17 mouse cellular contexts compared by ENCODE assay signal in the genomic region with DNA sequence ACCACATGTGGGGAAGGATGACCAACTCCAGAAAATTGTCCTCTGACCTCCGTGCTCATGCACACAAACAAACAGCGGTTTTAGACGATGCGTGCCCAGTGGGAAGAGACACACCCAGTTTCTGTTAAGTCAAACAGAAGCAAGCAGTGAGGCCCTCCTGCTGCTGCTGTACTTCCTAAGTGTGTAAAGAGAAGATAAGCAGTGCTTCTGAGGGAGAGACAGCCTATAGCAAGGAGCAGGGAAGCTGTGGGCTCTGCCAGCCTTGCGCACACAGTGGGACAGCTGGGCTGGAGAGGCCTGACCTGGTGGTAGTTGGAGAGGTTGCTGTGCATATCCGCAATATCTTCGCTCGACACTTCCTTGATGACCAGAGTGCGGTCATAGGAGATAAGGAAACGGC. TPM values are rescaled to one million over a fixed set of nuclear protein-coding genes. Genes with fewer than 3 reads are reported as not detected.
A peak's percentile ranks its signal among the peaks of the same experiment; 100 is the strongest.
DNase-seq lines count a peak whose midpoint lies in the region; ATAC-seq and TF ChIP-seq lines count a peak whose summit lies in the region.
"Had no signal": no experiment of that assay in that cellular context is flagged by ENCODE, and none has a peak within 500 bp of the region (broad histone marks: within the 10 kb centered on the region; RNA-seq: fewer than 3 reads in every experiment).

No protein-coding gene starts in this region.

- peak; percentile 89 for ATAC-seq in erythroblast, adult 5-6 weeks (replicated peaks; ENCODE audit: low FRiP score, poor library complexity, severe bottlenecking)
- ATAC-seq in liver, embryonic 13.5 days (ENCODE audit: low read depth): peak; percentile 94
- ATAC-seq in stomach, postnatal 0 days (ENCODE audit: low FRiP score, low TSS enrichment): 0 out of 2 replicates have a peak, but pooled peaks have one; percentile 28

- WGBS in spleen, adult 2 months: 86% methylated on average over 10 of the region's 10 CpGs
- WGBS in liver, embryonic 13.5 days (ENCODE audit: insufficient replicate concordance): 15% methylated on average over 10 of the region's 10 CpGs
- 72% methylated on average over 10 of the region's 10 CpGs for WGBS in stomach, postnatal 0 days

- H3K9ac ChIP-seq in liver, embryonic 13.5 days: peak overlapping the region; percentile 81
- no peak overlapping the region for H3K9ac ChIP-seq in stomach, postnatal 0 days (ENCODE audit: low read length)
- H3K9ac ChIP-seq: limb, embryonic 13.5 days had no signal

- TF ChIP-seq CTCF in spleen, adult 2 months (IDR thresholded peaks at IDR 0.05; ENCODE audit: extremely low read depth, insufficient read depth, insufficient read length, insufficient replicate concordance): no peak
- no peak for TF ChIP-seq CTCF in stomach, postnatal 0 days (IDR thresholded peaks at IDR 0.05; ENCODE audit: low read depth)

- no peaks in the 10 kb centered on the region for H3K27me3 ChIP-seq in spleen, adult 2 months (ENCODE audit: control insufficient read depth, insufficient read depth, low read length)
- no peaks in the 10 kb centered on the region for H3K27me3 ChIP-seq in liver, embryonic 13.5 days
- no peaks in the 10 kb centered on the region for H3K27me3 ChIP-seq in stomach, postnatal 0 days (ENCODE audit: control insufficient read depth, insufficient read depth, low read length)
- H3K27me3 ChIP-seq: limb, embryonic 13.5 days had no signal

- TF ChIP-seq EP300 in stomach, postnatal 0 days (optimal IDR thresholded peaks at IDR 0.05): no peak

- H3K9me3 ChIP-seq in liver, embryonic 13.5 days (replicated peaks): no peaks in the 10 kb centered on the region
- H3K9me3 ChIP-seq in stomach, postnatal 0 days (ENCODE audit: control insufficient read depth, low read length): no peaks in the 10 kb centered on the region
- H3K9me3 ChIP-seq: limb, embryonic 13.5 days had no signal

- no peak for DNase-seq in spleen, adult 2 months (ENCODE audit: low read depth in 1 of 2, low spot score in 2 of 2)
- DNase-seq in spleen, postnatal 14 days (ENCODE audit: low spot score in 2 of 2): no peak
- DNase-seq in liver, embryonic 13.5 days: peak; percentile 80
- DNase-seq in stomach, postnatal 0 days (ENCODE audit: low spot score): peak; percentile 42
- DNase-seq in right cerebral cortex, postnatal 10 days (ENCODE audit: low spot score in 2 of 2): no peak
- no peak for DNase-seq in embryo, embryonic 11 days
- DNase-seq in urinary bladder, postnatal 10 days (ENCODE audit: low spot score): no peak
- DNase-seq: adrenal gland, adult 2 months; cerebellum, adult 9-11 months; heart, adult 18-20 months; kidney, adult 18-20 months; right cerebral cortex, adult 18-20 months; thymus, postnatal 25 days had no signal

- H3K4me1 ChIP-seq in spleen, adult 2 months (ENCODE audit: control insufficient read depth, insufficient read depth, insufficient read length): peaks cover 2% of the 10 kb centered on the region; the same call in 1 of the 2 replicates
- H3K4me1 ChIP-seq in liver, embryonic 13.5 days (replicated peaks): peaks cover 94% of the 10 kb centered on the region
- H3K4me1 ChIP-seq in stomach, postnatal 0 days (replicated peaks; ENCODE audit: control insufficient read depth, insufficient read depth): no peaks in the 10 kb centered on the region

- no peak for TF ChIP-seq POLR2A in spleen, adult 2 months (IDR thresholded peaks at IDR 0.05; ENCODE audit: low read depth, low read length)

- no peak overlapping the region for H3K4me3 ChIP-seq in spleen, adult 2 months (ENCODE audit: extremely low read depth, insufficient read depth, insufficient read length)
- H3K4me3 ChIP-seq in liver, embryonic 13.5 days (replicated peaks): peak overlapping the region; percentile 53
- H3K4me3 ChIP-seq in stomach, postnatal 0 days (ENCODE audit: low read depth, low read length): no peak overlapping the region
- H3K4me3 ChIP-seq: left cerebral cortex, adult 2 months; limb, embryonic 13.5 days had no signal

- peaks cover 25% of the 10 kb centered on the region for H3K36me3 ChIP-seq in spleen, adult 2 months (ENCODE audit: control insufficient read depth, insufficient read depth, low read length)
- H3K36me3 ChIP-seq in liver, embryonic 13.5 days: peaks cover 84% of the 10 kb centered on the region
- peaks cover 15% of the 10 kb centered on the region for H3K36me3 ChIP-seq in stomach, postnatal 0 days (ENCODE audit: control insufficient read depth, insufficient read depth, low read length)

- H3K4me2 ChIP-seq in liver, embryonic 13.5 days: peak overlapping the region; percentile 78
- H3K4me2 ChIP-seq in stomach, postnatal 0 days (replicated peaks; ENCODE audit: low read depth): no peak overlapping the region
- H3K4me2 ChIP-seq: limb, embryonic 13.5 days had no signal

- peak overlapping the region; percentile 43; the same call in 1 of the 2 replicates for H3K27ac ChIP-seq in spleen, adult 2 months (ENCODE audit: insufficient read depth, low read length)
- peak overlapping the region; percentile 100 for H3K27ac ChIP-seq in liver, embryonic 13.5 days
- H3K27ac ChIP-seq in stomach, postnatal 0 days (replicated peaks): no peak overlapping the region
- H3K27ac ChIP-seq: left cerebral cortex, adult 2 months; limb, embryonic 13.5 days had no signal

RNA-seq across cellular contexts. Expression of a gene that starts 6.0 kb away (rescaled TPM):
- 22.2 and 24.3 TPM in 2 replicates for polyA plus RNA-seq in spleen, adult 2 months (2012; rRNA removed)
- total RNA-seq in erythroblast, adult 5-6 weeks (2015; ENCODE audit: low replicate concordance): 11.3 and 13.3 TPM in 2 replicates
- total RNA-seq in erythroblast, adult 5-6 weeks (2017; ENCODE audit: low replicate concordance): 19.6 and 25.6 TPM in 2 replicates
- polyA plus RNA-seq in liver, embryonic 13.5 days (2015; fragmentation: Nextera tagmentation; extraction: Ambion mirVana): 39.8 and 45.8 TPM in 2 replicates
- polyA plus RNA-seq in stomach, postnatal 0 days (2015; fragmentation: Nextera tagmentation; extraction: Ambion mirVana): 23.2 and 26.0 TPM in 2 replicates

RNA-seq across cellular contexts. Expression of a gene that starts 9.8 kb away (rescaled TPM):
- 67.9 and 83.7 TPM in 2 replicates for polyA plus RNA-seq in spleen, adult 2 months (2012; rRNA removed)
- 10.4 and 18.0 TPM in 2 replicates for total RNA-seq in erythroblast, adult 5-6 weeks (2015; ENCODE audit: low replicate concordance)
- 8.4 and 9.4 TPM in 2 replicates for total RNA-seq in erythroblast, adult 5-6 weeks (2017; ENCODE audit: low replicate concordance)
- polyA plus RNA-seq in liver, embryonic 13.5 days (2015; fragmentation: Nextera tagmentation; extraction: Ambion mirVana): 16.8 and 19.3 TPM in 2 replicates
- 27.8 and 32.9 TPM in 2 replicates for polyA plus RNA-seq in stomach, postnatal 0 days (2015; fragmentation: Nextera tagmentation; extraction: Ambion mirVana)

RNA-seq across cellular contexts. Expression of a gene that starts 15.5 kb away (rescaled TPM):
- 8.5 and 9.2 TPM in 2 replicates for polyA plus RNA-seq in spleen, adult 2 months (2012; rRNA removed)
- 0.84 and 1.7 TPM in 2 replicates for total RNA-seq in erythroblast, adult 5-6 weeks (2015; ENCODE audit: low replicate concordance)
- total RNA-seq in erythroblast, adult 5-6 weeks (2017; ENCODE audit: low replicate concordance): 2.2 and 2.7 TPM in 2 replicates
- polyA plus RNA-seq in liver, embryonic 13.5 days (2015; fragmentation: Nextera tagmentation; extraction: Ambion mirVana): 8.1 and 8.2 TPM in 2 replicates
- 25.3 and 29.7 TPM in 2 replicates for polyA plus RNA-seq in stomach, postnatal 0 days (2015; fragmentation: Nextera tagmentation; extraction: Ambion mirVana)
- total RNA-seq: neutrophil, adult 5-6 weeks had no signal

RNA-seq across cellular contexts. Expression of a gene that starts 24.9 kb away (rescaled TPM):
- polyA plus RNA-seq in spleen, adult 2 months (2012; rRNA removed): 0.94 and 1.1 TPM in 2 replicates
- not detected in 2 replicates for total RNA-seq in erythroblast, adult 5-6 weeks (2015; ENCODE audit: low replicate concordance)
- 0.28 TPM in 1 of 2 replicates, not detected in the other for total RNA-seq in erythroblast, adult 5-6 weeks (2017; ENCODE audit: low replicate concordance)
- polyA plus RNA-seq in liver, embryonic 13.5 days (2015; fragmentation: Nextera tagmentation; extraction: Ambion mirVana): 1.8 and 2.1 TPM in 2 replicates
- 0.70 and 0.76 TPM in 2 replicates for polyA plus RNA-seq in stomach, postnatal 0 days (2015; fragmentation: Nextera tagmentation; extraction: Ambion mirVana)

RNA-seq across cellular contexts. Expression of a gene that starts 40.3 kb away (rescaled TPM):
- polyA plus RNA-seq in spleen, adult 2 months (2012; rRNA removed): 284 and 346 TPM in 2 replicates
- 33.0 and 34.3 TPM in 2 replicates for total RNA-seq in erythroblast, adult 5-6 weeks (2015; ENCODE audit: low replicate concordance)
- 8.1 and 17.6 TPM in 2 replicates for total RNA-seq in erythroblast, adult 5-6 weeks (2017; ENCODE audit: low replicate concordance)
- polyA plus RNA-seq in liver, embryonic 13.5 days (2015; fragmentation: Nextera tagmentation; extraction: Ambion mirVana): 9.3 and 11.0 TPM in 2 replicates
- polyA plus RNA-seq in stomach, postnatal 0 days (2015; fragmentation: Nextera tagmentation; extraction: Ambion mirVana): 45.9 and 65.4 TPM in 2 replicates

Comparison
In these comparisons a context has a peak if more than half of its experiments do, and no peak if none do; other contexts are left out.
1. DNase-seq: peak in liver, embryonic 13.5 days (single experiment) and stomach, postnatal 0 days (single experiment); none in spleen, adult 2 months (0 of 2), spleen, postnatal 14 days (0 of 2), right cerebral cortex, postnatal 10 days (0 of 2), embryo, embryonic 11 days (single experiment) and urinary bladder, postnatal 10 days (single experiment).
2. ATAC-seq: peak in every context shown above with its lines; median percentile 94 in liver, embryonic 13.5 days; 89 in erythroblast, adult 5-6 weeks; 28 in stomach, postnatal 0 days.